In genomic region chrX:136171189-136172117, GRCm38 (mm10) we compare ENCODE assay signal across 8 mouse cellular contexts. TPM values are rescaled to one million over a fixed set of nuclear protein-coding genes. Genes with fewer than 3 reads are reported as not detected.
DNase-seq lines count a peak whose midpoint lies in the region; ATAC-seq lines count a peak whose summit lies in the region.

No protein-coding gene starts in this region.

- no peaks in the 10 kb centered on the region for H3K9me3 ChIP-seq in hindbrain, embryonic 12.5 days (replicated peaks)
- H3K9me3 ChIP-seq in lung, embryonic 16.5 days (ENCODE audit: control insufficient read depth, low read length), result no peaks in the 10 kb centered on the region

- 22% methylated on average over 24 of the region's 24 CpGs for WGBS in hindbrain, embryonic 12.5 days
- 16% methylated on average over 24 of the region's 24 CpGs for WGBS in lung, embryonic 16.5 days

- peak overlapping the region; percentile 53 for H3K4me3 ChIP-seq in hindbrain, embryonic 12.5 days
- peak overlapping the region; percentile 56 for H3K4me3 ChIP-seq in lung, embryonic 16.5 days (ENCODE audit: low read length)

- peak; percentile 13 to 24 for DNase-seq in adrenal gland, adult 18-20 months (ENCODE audit: low spot score in 2 of 2)
- DNase-seq in cerebellum, postnatal 25 days, result peak; percentile 54 to 73
- DNase-seq in frontal cortex, postnatal 14 days (ENCODE audit: low spot score in 2 of 2), result peak; percentile 38 to 44
- DNase-seq in layer of hippocampus, postnatal 14 days (ENCODE audit: low spot score in 2 of 2), result peak; percentile 56 to 61
- DNase-seq in ovary, postnatal 36 days (ENCODE audit: low spot score), result peak; percentile 66
- DNase-seq in natural killer cell, adult 2 months (ENCODE audit: low spot score in 2 of 2), result no peak

- no peaks in the 10 kb centered on the region for H3K36me3 ChIP-seq in hindbrain, embryonic 12.5 days
- peaks cover 5% of the 10 kb centered on the region; the same call in 1 of the 2 replicates for H3K36me3 ChIP-seq in lung, embryonic 16.5 days (ENCODE audit: control insufficient read depth, insufficient read depth, low read length)

- H3K4me1 ChIP-seq in hindbrain, embryonic 12.5 days, result 0 out of 2 replicates have a peak, but pooled peaks cover 2% of the 10 kb centered on the region
- H3K4me1 ChIP-seq in lung, embryonic 16.5 days (replicated peaks; ENCODE audit: control insufficient read depth, insufficient read depth, low read length), result no peaks in the 10 kb centered on the region

- peak overlapping the region; percentile 68 for H3K9ac ChIP-seq in hindbrain, embryonic 12.5 days
- H3K9ac ChIP-seq in lung, embryonic 16.5 days (ENCODE audit: low read length), result peak overlapping the region; percentile 74

- ATAC-seq in hindbrain, embryonic 12.5 days (ENCODE audit: low FRiP score), result peak; percentile 75
- peak; percentile 78 for ATAC-seq in lung, embryonic 16.5 days (ENCODE audit: low read depth)

- H3K27ac ChIP-seq in hindbrain, embryonic 12.5 days, result peak overlapping the region; percentile 80
- peak overlapping the region; percentile 85 for H3K27ac ChIP-seq in lung, embryonic 16.5 days (ENCODE audit: low read length)

- peak overlapping the region; percentile 47 for H3K4me2 ChIP-seq in hindbrain, embryonic 12.5 days (replicated peaks)
- peak overlapping the region; percentile 46 for H3K4me2 ChIP-seq in lung, embryonic 16.5 days (ENCODE audit: low read depth, low read length)

- H3K27me3 ChIP-seq in hindbrain, embryonic 12.5 days, result 0 out of 2 replicates have a peak, but pooled peaks cover 4% of the 10 kb centered on the region
- H3K27me3 ChIP-seq in lung, embryonic 16.5 days (ENCODE audit: control insufficient read depth, insufficient read depth, low read depth, low read length), result no peaks in the 10 kb centered on the region

RNA-seq across cellular contexts. Expression of gene Tceal8, which starts 0.7 kb away (rescaled TPM):
- total RNA-seq in adrenal gland, adult 18-20 months (2021), result 10 to 100 TPM; 35.2 to 41.5 TPM
- polyA plus RNA-seq in hindbrain, embryonic 12.5 days (2016; fragmentation: Nextera tagmentation; extraction: Ambion mirVana), result 168 and 189 TPM in 2 replicates
- 10 to 100 TPM; 39.5 to 42.2 TPM for total RNA-seq in layer of hippocampus, postnatal 14 days (2021)
- 187 and 208 TPM in 2 replicates for polyA plus RNA-seq in lung, embryonic 16.5 days (2015; fragmentation: Nextera tagmentation; extraction: Ambion mirVana)

RNA-seq across cellular contexts. Expression of gene Tceal5, which starts 32.2 kb away (rescaled TPM):
- 1 to 10 TPM in 1 of 2 experiments, not detected in 1; 2.3 TPM for total RNA-seq in adrenal gland, adult 18-20 months (2021)
- 13.9 and 16.1 TPM in 2 replicates for polyA plus RNA-seq in hindbrain, embryonic 12.5 days (2016; fragmentation: Nextera tagmentation; extraction: Ambion mirVana)
- total RNA-seq in layer of hippocampus, postnatal 14 days (2021), result 100 to 1,000 TPM; 110 to 134 TPM
- polyA plus RNA-seq in lung, embryonic 16.5 days (2015; fragmentation: Nextera tagmentation; extraction: Ambion mirVana), result 3.6 and 4.7 TPM in 2 replicates

RNA-seq across cellular contexts. Expression of gene Bex4, which starts 32.7 kb away (rescaled TPM):
- 1 to 10 TPM; 5.7 to 6.0 TPM for total RNA-seq in adrenal gland, adult 18-20 months (2021)
- 71.4 and 77.7 TPM in 2 replicates for polyA plus RNA-seq in hindbrain, embryonic 12.5 days (2016; fragmentation: Nextera tagmentation; extraction: Ambion mirVana)
- total RNA-seq in layer of hippocampus, postnatal 14 days (2021), result 10 to 100 TPM; 22.3 to 24.0 TPM
- 165 and 173 TPM in 2 replicates for polyA plus RNA-seq in lung, embryonic 16.5 days (2015; fragmentation: Nextera tagmentation; extraction: Ambion mirVana)

RNA-seq across cellular contexts. Expression of gene Tceal7, which starts 43.1 kb away (rescaled TPM):
- total RNA-seq in adrenal gland, adult 18-20 months (2021), result not detected
- 2.1 and 7.2 TPM in 2 replicates for polyA plus RNA-seq in hindbrain, embryonic 12.5 days (2016; fragmentation: Nextera tagmentation; extraction: Ambion mirVana)
- total RNA-seq in layer of hippocampus, postnatal 14 days (2021), result 1 to 10 TPM in 1 of 2 experiments, under 1 TPM in 1; 0.95 to 1.7 TPM
- polyA plus RNA-seq in lung, embryonic 16.5 days (2015; fragmentation: Nextera tagmentation; extraction: Ambion mirVana), result 7.4 and 21.7 TPM in 2 replicates

RNA-seq across cellular contexts. Expression of gene Bex1, which starts 43.9 kb away (rescaled TPM):
- 10 to 100 TPM; 11.8 to 14.1 TPM for total RNA-seq in adrenal gland, adult 18-20 months (2021)
- polyA plus RNA-seq in hindbrain, embryonic 12.5 days (2016; fragmentation: Nextera tagmentation; extraction: Ambion mirVana), result 100 TPM in 2 replicates
- total RNA-seq in layer of hippocampus, postnatal 14 days (2021), result 10 to 100 TPM; 75.5 to 80.4 TPM
- polyA plus RNA-seq in lung, embryonic 16.5 days (2015; fragmentation: Nextera tagmentation; extraction: Ambion mirVana), result 79.2 and 82.0 TPM in 2 replicates

Comparison
In these comparisons a context has a peak if more than half of its experiments do, and no peak if none do; other contexts are left out.
1. DNase-seq: peak in adrenal gland, adult 18-20 months (2 of 2), cerebellum, postnatal 25 days (2 of 2), frontal cortex, postnatal 14 days (2 of 2), layer of hippocampus, postnatal 14 days (2 of 2) and ovary, postnatal 36 days (single experiment); none in natural killer cell, adult 2 months (0 of 2).
2. RNA of gene Tceal5, which starts 32.2 kb away (total RNA-seq): 110 to 134 TPM in layer of hippocampus, postnatal 14 days; 2.3 TPM in adrenal gland, adult 18-20 months; every median in the first group is over 10 times any median in the second.